Mouse (Mus musculus) MEL-GATA-1-ER (cell line): ENCODE data around the gene Akap6.

Source experiments
- DNase-seq: peaks from one replicate; pipeline ENCODE4 v3.0.0-alpha.2; 2012; ENCODE audit warnings: low read depth; ENCODE audit errors: extremely low read depth

Akap6 gene

DNA sequence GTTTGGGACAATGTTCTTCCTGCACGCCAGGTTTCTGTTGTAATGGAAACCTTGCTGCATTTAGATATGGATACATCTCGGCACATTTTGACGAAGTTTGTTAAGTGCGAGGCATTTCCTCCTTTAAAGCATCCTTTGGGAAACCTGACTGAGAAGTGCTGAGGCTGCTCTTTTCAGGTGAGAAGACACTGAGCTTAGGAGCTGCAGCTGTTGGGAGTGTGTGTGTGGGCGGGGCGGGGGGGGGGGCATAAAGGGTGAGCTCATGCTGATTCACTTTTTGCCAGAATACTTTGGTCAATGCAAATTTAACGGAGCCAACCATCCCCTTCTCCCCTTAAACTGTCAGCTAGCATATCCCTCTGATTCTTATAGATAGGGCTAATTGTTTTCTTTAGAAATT, 81.9 kb downstream of the Akap6 start:
- no peak for DNase-seq

DNA sequence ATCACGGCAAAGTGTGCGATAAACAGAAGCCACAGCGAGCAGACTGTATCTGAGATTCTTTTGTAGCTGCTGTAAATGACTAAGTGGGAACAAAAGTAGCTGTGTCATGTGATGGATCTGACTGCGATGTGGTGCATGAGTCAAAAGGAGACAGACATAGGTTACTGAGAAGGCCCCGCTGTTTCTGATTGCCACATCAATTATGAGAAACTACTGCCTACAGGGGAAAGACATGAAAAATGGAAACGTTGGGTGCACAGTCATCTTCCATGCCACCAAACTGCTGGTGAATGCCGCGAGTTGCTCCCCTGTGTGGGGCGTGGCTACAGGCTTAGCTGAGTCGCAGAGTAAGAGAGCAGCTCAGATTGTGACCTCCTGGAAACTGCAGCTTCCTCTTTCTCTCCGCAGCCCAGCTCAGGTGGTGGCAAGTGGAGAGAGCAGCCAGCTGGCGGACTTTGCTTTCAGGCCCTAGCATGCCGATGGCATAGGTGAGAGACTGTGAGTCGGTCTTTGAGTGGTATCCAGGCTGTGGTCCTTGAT, 83.8 kb downstream of the Akap6 start:
- DNase-seq: peak; percentile 35

GRCm38 (mm10) chr12:52785217-52785616, 86.0 kb downstream of the Akap6 start:
- DNase-seq: no peak

GRCm38 (mm10) chr12:52790350-52790768, 91.2 kb downstream of the Akap6 start:
- DNase-seq: no peak

DNA sequence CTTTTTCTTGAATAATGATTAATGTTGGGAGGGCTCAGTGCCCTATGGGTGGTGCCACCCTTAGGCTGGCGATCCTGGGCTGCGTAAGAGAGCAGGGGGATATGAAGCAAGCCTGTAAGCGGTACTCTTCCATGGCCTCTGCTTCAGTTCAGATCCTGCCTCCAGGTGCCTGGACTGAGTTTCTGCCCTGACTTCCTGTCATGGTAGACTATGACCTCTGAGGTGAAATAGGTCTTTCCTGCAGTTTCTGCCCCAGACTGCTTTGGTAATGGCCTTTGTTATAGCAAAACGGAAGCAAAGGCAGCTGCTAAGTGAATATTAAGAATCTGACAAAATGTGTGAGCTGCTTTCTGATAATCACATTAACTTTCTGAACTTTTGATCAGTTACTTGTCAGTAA, 94.9 kb downstream of the Akap6 start:
- DNase-seq: no peak

- no peak for DNase-seq
These were observed 96.6 kb downstream of the Akap6 start for GRCm38 (mm10) chr12:52795551-52796470.

DNA sequence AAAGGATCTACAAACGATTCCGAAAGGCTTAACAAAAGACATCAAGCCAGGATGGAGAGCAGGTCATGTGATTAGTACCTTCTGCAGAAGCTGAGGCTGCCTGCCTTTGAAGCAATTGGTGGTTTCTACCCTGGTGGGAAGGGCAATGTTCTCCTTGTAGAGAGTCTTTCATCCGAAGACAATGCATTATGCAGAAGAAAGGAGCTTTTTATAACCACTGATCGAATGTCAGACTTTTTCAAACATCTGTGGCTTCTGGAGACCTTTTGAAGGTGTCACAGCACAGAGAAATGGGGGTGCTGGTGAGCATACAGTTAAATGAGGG, 97.2 kb downstream of the Akap6 start:
- no peak for DNase-seq

GRCm38 (mm10) chr12:52799717-52800116, 100.5 kb downstream of the Akap6 start:
- DNase-seq: no peak

DNA sequence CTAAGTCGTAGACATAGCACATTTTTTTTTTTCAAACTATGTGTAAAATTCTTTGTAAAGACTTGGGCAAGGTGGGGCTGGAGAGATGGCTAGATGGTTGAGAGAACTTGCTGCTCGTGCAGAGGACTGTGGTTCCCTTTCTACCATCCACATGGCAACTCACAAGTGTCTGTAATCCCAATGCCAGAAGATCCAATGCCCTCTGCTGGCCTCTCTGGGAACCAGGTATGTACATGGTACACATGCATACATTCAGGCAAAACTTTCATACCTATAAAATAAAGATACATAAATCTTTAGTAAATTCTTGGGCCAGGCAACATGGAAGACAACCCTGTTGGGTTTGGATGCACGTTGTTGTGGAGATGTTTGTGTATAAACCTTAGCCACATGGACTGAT, 107.1 kb downstream of the Akap6 start:
- no peak for DNase-seq

DNA sequence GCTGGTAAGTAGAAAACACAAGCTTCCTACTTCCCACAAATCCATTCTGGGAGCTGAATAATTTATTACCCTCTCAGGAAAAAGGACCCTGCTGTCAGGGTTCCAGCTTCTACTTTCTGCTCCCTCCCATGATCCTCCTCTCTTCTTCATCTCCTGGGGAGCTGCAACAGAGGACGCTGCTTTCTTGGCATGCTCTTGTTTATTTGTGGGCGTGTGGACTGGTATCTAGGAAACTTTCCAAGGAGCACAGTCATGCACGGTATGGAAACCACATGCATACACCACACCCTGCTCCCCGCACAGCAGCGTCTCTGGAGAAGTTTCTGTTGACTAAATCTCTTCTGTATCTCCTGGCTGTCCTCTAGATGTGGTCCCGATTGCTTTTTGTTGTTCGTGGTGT, 119.4 kb downstream of the Akap6 start:
- no peak for DNase-seq

- DNase-seq: no peak
These were observed 125.6 kb downstream of the Akap6 start for GRCm38 (mm10) chr12:52824774-52825173.

GRCm38 (mm10) chr12:52828944-52829736, 130.0 kb downstream of the Akap6 start:
- peak; percentile 32 for DNase-seq

GRCm38 (mm10) chr12:52831782-52832181, 132.6 kb downstream of the Akap6 start:
- no peak for DNase-seq

GRCm38 (mm10) chr12:52832230-52832629, 133.0 kb downstream of the Akap6 start:
- DNase-seq: peak; percentile 41

DNA sequence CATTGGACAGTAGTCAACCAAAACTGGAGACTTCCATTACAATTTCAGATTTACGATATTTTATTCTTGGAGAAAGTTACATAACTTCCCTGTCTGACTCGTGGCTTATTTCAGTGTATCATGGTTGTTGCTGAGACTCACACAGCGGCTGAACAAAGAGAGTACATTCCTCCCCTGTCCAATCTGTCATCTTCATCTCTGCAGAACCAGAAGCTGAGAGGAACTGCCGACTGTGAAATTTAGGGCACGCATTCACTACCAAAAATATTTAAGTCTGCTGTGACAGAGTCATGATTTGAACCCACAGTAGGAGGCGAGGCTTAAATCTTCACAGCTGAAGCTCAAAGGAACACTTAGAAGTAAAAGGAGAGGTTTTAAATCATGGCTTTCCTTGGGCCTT, 134.0 kb downstream of the Akap6 start:
- no peak for DNase-seq

GRCm38 (mm10) chr12:52834074-52834473, 134.9 kb downstream of the Akap6 start:
- DNase-seq: no peak

DNA sequence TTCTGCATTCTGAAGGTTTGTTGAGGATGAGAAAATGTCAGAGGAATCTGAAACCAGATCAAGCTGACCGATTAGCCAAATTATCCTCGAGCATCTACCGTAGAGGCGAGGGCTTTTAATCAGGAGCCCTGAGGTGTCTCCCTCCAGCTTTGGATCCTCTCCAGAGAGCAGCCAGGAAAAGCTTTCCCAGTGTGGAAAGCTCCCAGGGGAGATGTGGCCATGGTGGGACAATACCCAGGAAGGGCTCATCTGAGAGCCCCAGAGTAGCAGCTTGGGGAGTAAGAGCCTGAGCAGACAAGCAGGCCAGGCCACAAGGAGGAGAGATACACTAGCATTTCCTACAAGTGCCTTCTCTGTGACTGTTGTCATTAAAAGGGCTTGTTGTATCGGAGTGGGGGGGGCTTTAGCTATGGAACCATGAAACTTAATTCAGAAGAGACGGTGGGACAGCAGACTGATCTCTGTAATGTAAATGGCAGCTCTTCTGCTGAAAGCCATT, 135.6 kb downstream of the Akap6 start:
- no peak for DNase-seq

GRCm38 (mm10) chr12:52835291-52835742, 136.1 kb downstream of the Akap6 start:
- DNase-seq: no peak

DNA sequence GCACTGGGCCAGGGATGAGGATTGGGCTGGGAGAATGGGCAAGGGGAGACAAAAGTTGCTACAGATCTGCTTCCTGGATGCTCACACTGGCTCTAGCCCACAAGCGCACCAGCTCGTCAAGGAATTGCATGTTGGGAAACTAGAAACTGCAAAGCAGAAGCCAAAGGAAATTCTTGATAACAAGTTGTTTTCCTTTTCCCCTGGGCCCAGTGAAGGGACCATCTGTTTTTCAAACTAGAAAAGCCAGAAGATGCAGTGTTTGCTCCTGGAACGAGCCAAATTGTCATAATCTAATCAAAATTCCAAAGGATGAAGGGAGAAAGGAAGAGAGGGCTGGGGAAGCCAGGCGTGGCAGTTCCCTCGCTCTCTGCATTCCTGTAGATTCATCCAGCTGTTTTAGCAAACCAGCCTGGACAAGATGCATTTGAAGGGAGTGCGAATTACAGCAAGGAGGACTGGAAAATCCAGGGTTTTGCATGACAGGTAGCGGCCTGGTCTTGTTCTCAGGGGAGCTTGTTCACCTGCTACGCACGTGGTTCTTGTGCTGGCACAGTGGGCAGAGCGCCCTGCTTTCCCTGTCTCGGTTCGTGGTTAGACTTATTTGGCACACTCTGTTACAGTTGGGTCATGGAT, 136.8 kb downstream of the Akap6 start:
- DNase-seq: no peak

DNA sequence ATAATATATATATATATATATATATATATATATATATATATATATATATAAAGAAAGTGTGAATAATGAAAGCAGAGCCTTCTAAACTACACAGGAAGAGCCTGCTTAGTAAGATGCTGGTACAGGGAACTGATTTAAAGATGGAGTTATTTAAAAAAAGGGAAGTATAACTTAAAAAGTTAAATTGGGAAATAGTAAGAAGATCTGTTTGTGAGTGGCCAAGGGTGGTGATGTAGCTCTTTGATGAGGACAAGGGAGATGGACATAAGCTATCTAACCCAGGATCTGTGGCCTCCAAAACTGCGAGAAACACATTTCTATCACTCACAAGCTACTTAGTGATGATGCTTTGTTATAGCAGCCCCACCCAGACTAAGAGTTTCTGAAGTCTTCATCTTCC, 146.8 kb downstream of the Akap6 start:
- DNase-seq: no peak

DNA sequence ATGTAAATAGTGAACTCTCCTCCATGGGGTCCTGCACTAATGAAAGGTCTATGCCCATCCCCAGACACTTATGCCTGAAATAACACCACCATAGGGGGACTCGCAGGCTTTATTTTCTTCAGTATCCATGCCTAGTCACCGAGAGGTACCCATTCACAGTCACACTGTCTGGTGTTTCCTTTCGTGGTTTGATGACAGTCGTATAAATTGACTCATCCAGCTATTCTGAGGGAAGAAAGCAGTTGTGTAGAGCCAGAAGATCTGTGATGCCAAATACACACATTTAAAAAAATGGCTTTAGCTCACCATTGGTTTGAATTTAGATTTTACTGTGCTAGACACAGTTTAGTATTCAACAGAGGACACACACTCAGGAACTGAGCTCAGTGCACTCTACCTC, 147.8 kb downstream of the Akap6 start:
- no peak for DNase-seq
